In the genomic region with DNA sequence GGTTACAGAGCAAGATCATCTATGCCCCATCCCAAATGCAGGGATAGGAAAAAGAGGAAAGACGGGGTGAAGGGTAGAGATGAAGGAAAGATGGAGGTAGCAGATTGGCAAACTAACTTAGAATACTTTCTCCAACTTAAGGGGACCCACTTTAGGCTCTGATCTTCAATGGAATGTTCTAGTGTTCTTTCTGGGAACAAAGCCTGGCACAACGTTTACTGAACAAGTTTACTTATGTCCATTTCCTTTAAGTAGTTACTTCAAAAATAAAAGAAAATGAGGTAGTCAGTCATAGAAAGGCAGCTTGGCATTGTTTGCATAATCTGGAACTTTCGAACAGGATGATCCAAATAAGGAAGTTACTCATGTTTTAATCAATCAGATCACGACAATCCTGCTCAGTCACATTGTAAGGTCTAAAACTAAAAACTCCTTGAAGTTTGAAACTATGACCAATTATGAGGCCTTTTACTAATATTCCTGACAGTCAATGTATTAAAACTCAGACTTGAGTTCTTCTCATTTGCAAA, we compare ENCODE assay signal across 27 mouse cellular contexts.
DNase-seq lines count a peak whose midpoint lies in the region; ATAC-seq and TF ChIP-seq lines count a peak whose summit lies in the region.
"Had no signal": no experiment of that assay in that cellular context is flagged by ENCODE, and none has a peak within 500 bp of the region (broad histone marks: within the 10 kb centered on the region; RNA-seq: fewer than 3 reads in every experiment).

No protein-coding gene starts in this region.

- no peak for DNase-seq in lung, postnatal 4 days
- peak; percentile 10 for DNase-seq in 416B (ENCODE audit: low read depth)
- DNase-seq in midbrain, postnatal 0 days (ENCODE audit: low spot score) = no peak
- no peak for DNase-seq in retina, embryonic 14.5 days (ENCODE audit: low spot score)
- DNase-seq in heart, adult 11 months = no peak
- DNase-seq: adrenal gland, adult 2 months; adrenal gland, postnatal 14 days; cerebellum, adult 11-12 months; cerebellum, adult 8-10 months; cerebellum, postnatal 10 days; cerebellum, postnatal 36 days; embryo, embryonic 11 days; gastrocnemius, postnatal 10 days; gastrocnemius, postnatal 36 days; heart, postnatal 36 days had no signal

- peaks cover 19% of the 10 kb centered on the region for H3K4me1 ChIP-seq in lung, embryonic 16.5 days (replicated peaks; ENCODE audit: control insufficient read depth, insufficient read depth, low read length)
- no peaks in the 10 kb centered on the region for H3K4me1 ChIP-seq in midbrain, postnatal 0 days (ENCODE audit: insufficient read depth, low read length)
- H3K4me1 ChIP-seq: forebrain, embryonic 12.5 days had no signal

- no peaks in the 10 kb centered on the region for H3K36me3 ChIP-seq in lung, embryonic 16.5 days (ENCODE audit: control insufficient read depth, insufficient read depth, low read length)
- no peaks in the 10 kb centered on the region for H3K36me3 ChIP-seq in midbrain, postnatal 0 days (ENCODE audit: insufficient read depth, low read length)
- H3K36me3 ChIP-seq: embryonic facial prominence, embryonic 10.5 days; embryonic facial prominence, embryonic 13.5 days; forebrain, embryonic 12.5 days; heart, embryonic 12.5 days; heart, embryonic 15.5 days; hindbrain, embryonic 10.5 days; hindbrain, embryonic 13.5 days had no signal

- no peak for ATAC-seq in lung, embryonic 16.5 days (ENCODE audit: low read depth)
- peak; percentile 67 for ATAC-seq in granulocyte monocyte progenitor cell, adult 5-6 weeks (replicated peaks; ENCODE audit: poor library complexity, severe bottlenecking)
- ATAC-seq in megakaryocyte progenitor cell, adult 5-6 weeks (replicated peaks; ENCODE audit: poor library complexity) = peak; percentile 54
- ATAC-seq in midbrain, postnatal 0 days (ENCODE audit: low FRiP score) = no peak
- ATAC-seq: CD4-positive, CD25-positive, alpha-beta regulatory T cell, adult 4 months had no signal

- H3K27ac ChIP-seq in lung, embryonic 16.5 days (ENCODE audit: low read length) = peak overlapping the region; percentile 12; the same call in 1 of the 2 replicates
- H3K27ac ChIP-seq in midbrain, postnatal 0 days (ENCODE audit: low read depth, low read length) = no peak overlapping the region
- H3K27ac ChIP-seq: embryonic facial prominence, embryonic 10.5 days; embryonic facial prominence, embryonic 13.5 days; forebrain, embryonic 12.5 days; hindbrain, embryonic 10.5 days had no signal

- 52% methylated on average over 4 of the region's 4 CpGs for WGBS in lung, embryonic 16.5 days
- 91% methylated on average over 4 of the region's 4 CpGs for WGBS in midbrain, postnatal 0 days

- no peak for TF ChIP-seq CTCF in midbrain, postnatal 0 days (IDR thresholded peaks at IDR 0.05)

- H3K4me2 ChIP-seq in lung, embryonic 16.5 days (ENCODE audit: low read depth, low read length) = no peak overlapping the region
- no peak overlapping the region for H3K4me2 ChIP-seq in midbrain, postnatal 0 days (ENCODE audit: low read depth, low read length, poor library complexity, severe bottlenecking)
- H3K4me2 ChIP-seq: embryonic facial prominence, embryonic 13.5 days; forebrain, embryonic 12.5 days; heart, embryonic 12.5 days; heart, embryonic 15.5 days; hindbrain, embryonic 13.5 days had no signal

- H3K27me3 ChIP-seq in lung, embryonic 16.5 days (ENCODE audit: control insufficient read depth, insufficient read depth, low read depth, low read length) = no peaks in the 10 kb centered on the region
- H3K27me3 ChIP-seq in midbrain, postnatal 0 days (ENCODE audit: insufficient read depth, low read length) = no peaks in the 10 kb centered on the region
- H3K27me3 ChIP-seq: embryonic facial prominence, embryonic 13.5 days; forebrain, embryonic 12.5 days; heart, embryonic 12.5 days; heart, embryonic 15.5 days; hindbrain, embryonic 13.5 days had no signal

- H3K4me3 ChIP-seq in lung, embryonic 16.5 days (ENCODE audit: low read length) = no peak overlapping the region
- no peak overlapping the region for H3K4me3 ChIP-seq in midbrain, postnatal 0 days (ENCODE audit: low read depth, low read length)
- H3K4me3 ChIP-seq: embryonic facial prominence, embryonic 10.5 days; embryonic facial prominence, embryonic 13.5 days; erythroblast, embryonic 14.5 days; forebrain, embryonic 12.5 days; heart, embryonic 12.5 days; heart, embryonic 15.5 days; hindbrain, embryonic 10.5 days; hindbrain, embryonic 13.5 days had no signal

- H3K9ac ChIP-seq in lung, embryonic 16.5 days (ENCODE audit: low read length) = no peak overlapping the region
- H3K9ac ChIP-seq in midbrain, postnatal 0 days (replicated peaks; ENCODE audit: low read length, poor library complexity, severe bottlenecking) = no peak overlapping the region
- H3K9ac ChIP-seq: embryonic facial prominence, embryonic 13.5 days; forebrain, embryonic 12.5 days; heart, embryonic 12.5 days; heart, embryonic 15.5 days; hindbrain, embryonic 13.5 days had no signal

- H3K9me3 ChIP-seq in lung, embryonic 16.5 days (ENCODE audit: control insufficient read depth, low read length) = no peaks in the 10 kb centered on the region
- H3K9me3 ChIP-seq in midbrain, postnatal 0 days (ENCODE audit: low read length) = no peaks in the 10 kb centered on the region
- H3K9me3 ChIP-seq: embryonic facial prominence, embryonic 10.5 days; embryonic facial prominence, embryonic 13.5 days; forebrain, embryonic 12.5 days; heart, embryonic 12.5 days; heart, embryonic 15.5 days; hindbrain, embryonic 10.5 days; hindbrain, embryonic 13.5 days had no signal

Comparison
In these comparisons a context has a peak if more than half of its experiments do, and no peak if none do; other contexts are left out.
1. ATAC-seq: peak in granulocyte monocyte progenitor cell, adult 5-6 weeks (single experiment) and megakaryocyte progenitor cell, adult 5-6 weeks (single experiment); none in lung, embryonic 16.5 days (single experiment) and midbrain, postnatal 0 days (single experiment).